Mouse (Mus musculus) CD4-positive helper T cell, adult 2 months (primary cell): Measurements from ENCODE around the gene Smap1.
"Not testable (repeated sequence)": the region's sequence is repeated elsewhere in the genome, so short reads cannot be mapped to it uniquely, and the experiment has no call there.

Source experiments
- DNase-seq: peaks from one replicate; pipeline ENCODE4 v3.0.0-alpha.2; 2012; ENCODE audit warnings: low read depth, missing footprints, low spot score

Gene Smap1

DNA sequence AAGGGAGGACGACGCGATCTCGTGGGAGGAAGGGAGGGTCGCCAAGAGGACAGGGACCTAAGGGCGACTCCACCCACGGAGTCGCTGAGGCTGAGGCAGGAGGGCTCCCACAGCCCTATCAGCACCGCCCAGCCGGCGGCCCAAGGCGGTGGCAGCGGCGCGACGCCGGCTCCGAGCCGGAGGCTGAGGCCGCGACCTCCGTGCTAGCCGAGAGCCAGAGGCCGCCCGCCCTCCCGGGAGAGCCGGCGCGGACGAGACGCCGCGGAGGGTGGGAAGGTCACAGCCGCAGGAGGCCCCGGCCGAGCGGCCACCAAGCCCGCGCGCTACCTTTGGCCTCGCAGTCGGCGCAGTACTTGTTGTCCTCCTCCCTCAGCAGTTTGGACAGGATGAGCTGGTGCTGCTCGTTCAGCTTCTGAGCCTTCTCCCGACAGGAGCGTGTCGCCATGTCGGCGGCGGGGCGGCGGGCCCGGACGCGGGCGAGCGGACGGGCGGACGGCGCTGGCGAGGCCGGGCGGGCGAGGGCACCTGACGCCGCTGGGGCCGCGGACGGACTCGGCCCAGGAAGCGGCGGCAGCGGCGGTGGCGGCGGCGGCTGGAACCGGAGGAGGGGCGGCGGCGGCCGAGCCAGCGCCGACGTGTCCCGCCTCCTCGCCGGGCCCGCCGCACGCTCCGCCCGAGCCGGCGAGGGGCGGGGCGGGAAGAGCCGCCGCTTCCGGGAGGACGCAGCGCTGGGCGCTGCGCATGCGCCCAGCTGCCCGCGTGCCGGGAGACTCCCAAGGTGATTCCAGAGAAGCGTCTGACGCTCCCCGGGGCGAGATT lies at the start of gene Smap1:
Gene Smap1, minus strand, starts transcription at position 607 of the 819 bp plus-strand sequence.
- DNase-seq, result peak; percentile 88

DNA sequence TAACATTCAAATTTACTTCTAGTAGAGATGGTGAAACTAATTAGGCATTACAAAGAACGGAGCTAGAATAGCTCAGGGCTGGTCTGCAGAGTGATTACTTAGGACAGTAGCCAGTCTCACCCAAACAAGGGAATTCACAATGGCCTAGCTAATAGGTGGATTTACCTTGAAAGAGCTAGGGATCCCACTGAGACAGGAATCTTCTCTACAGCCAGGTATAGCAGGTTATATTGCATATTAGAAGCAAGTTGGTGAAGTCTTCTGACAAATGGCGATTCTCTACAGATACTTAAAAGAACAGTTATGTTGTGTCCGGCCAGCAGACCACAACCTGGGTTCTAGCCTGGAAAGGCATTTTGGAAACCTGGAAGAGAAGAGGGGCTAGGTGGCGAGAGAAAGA lies 49.0 kb upstream of the Smap1 start:
- DNase-seq, result not testable (repeated sequence)

DNA sequence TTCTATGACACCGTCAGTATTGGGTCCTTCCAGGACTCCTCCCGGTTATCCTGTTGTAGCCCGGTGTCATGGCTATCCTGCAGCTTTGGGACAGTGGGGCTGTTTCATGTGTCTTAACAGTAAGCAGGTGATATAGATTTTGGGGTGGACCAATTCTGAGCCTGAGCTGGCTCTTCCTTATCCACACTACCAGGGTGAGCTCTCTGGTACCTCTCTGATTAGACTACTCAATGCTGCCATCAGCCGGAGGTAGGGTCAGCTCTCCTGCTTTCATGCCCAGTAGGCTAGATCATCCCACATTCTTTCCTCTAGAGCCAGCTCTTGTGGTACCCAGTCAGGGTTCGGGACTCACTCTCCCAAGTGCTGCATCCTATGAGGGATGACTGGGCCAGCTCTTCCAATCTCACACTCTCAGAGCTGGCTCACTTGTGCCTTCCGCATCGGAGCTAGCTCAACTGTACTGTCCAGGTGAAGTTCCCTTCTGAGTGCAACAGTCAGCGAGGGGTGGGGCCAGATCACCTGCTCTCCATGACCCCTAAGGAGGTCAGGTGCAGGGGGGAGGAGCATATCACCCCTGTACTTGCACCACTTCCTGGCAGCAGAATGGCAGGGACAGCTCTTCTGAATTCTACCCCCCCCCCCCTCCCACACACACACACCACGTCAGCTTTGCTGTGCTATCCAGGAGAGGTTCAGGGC lies 46.1 kb upstream of the Smap1 start:
- no peak for DNase-seq

DNA sequence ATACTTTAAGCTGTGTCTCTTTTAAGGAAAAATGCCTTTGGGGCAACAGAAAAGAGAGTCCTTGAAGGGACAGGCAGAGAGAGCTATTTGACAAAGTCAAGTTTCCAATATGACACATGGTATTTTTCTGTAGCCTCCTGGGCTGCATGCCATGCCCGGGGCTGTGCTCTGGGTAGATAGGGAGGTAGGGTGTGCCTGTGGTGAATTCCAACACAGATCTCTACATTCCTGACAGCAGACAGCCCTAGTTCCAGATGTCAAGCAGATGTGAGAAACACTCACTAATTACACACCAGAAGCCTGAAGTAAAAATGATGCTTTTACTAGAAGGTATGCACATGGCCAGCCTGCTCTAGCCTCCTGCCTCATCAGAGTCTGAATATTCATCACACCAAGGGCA lies 44.1 kb upstream of the Smap1 start:
- no peak for DNase-seq

DNA sequence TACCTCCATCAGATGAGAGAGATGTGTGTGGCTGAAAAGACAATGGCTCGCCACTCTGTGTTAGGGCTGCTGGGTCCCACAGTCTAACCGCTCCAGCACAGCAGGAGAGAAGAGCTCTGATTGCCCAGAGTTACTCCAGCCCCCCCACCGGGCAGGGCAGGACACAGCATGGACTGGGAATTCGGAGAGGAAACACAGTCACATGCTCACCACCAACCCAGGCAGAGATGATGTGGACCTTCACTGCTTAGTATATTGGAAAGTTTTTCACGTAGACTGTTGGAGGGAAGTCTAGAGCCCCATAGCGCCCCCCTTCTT lies 37.3 kb upstream of the Smap1 start:
- no peak for DNase-seq

DNA sequence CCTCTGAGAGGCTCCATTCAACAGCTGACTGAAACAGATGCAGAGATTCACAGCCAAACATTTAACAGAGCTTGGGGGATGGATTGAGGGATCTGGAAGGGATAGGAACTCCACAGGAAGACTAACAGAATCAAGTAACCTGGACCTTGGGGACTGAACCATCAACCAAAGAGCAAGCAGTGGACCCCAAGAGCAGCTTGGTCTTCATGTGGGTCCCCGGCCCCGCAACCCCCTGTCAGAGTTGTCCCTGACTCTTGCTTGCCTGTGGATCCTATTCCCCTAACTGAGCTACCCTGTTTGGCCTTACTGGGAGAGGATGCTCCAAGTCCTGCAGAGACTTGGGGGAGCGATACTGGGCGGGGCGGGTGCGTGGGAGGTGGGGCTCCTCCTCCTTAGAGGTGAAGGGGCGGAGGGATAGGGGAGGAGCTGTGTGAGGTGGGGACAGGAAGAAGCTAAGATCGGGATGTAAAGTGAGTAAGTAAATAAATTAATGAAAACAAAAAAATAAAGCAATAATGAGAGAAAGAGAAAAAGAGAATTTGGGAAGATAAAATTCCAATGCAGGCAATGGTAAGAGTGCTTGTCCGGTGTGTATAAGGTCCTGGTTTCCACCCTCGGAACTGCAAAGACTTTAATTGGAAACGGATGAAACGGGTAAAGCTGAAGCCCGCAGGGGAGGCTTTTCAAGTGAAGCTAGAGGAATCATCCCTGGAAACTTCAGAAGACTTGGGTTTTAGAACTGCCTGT lies 36.7 kb upstream of the Smap1 start:
- peak; percentile 47 for DNase-seq

DNA sequence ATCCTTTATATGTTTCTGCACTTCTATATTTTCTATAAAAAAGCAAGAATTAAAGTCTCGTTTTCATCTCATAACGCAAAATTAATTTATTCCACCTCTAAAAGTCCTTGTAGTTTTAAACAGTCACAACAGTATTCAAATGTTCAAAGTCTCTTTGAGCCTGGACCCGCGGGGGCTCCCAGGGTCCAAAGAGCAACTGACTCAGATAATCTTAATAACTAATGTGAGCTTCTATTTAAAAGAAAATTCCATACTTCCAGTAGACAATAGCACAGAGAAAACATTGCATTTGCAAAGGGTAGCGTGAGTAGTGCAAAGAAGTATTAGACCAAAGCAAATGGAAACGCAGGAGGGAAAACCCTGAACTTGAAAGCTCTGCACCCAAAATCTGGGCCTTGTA lies 36.0 kb upstream of the Smap1 start:
- no peak for DNase-seq

DNA sequence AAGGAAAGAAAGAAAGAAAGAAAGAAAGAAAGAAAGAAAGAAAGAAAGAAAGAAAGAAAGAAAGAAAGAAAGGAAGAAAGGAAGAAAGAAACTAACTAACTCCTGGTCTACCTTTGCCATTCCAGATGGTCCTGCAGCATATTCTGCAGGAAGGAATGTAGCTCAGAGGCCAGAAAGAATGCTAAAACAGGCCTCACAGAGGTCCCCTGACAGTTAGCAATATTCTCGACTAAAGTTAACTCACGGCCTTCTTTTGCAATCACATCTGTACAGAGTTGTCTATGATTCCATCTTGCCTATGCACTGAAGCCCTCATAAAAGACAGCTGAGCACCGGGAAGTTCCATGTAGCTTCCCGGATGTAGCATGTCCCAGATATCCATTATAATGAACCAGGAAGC lies 33.4 kb upstream of the Smap1 start:
- DNase-seq, result no peak

DNA sequence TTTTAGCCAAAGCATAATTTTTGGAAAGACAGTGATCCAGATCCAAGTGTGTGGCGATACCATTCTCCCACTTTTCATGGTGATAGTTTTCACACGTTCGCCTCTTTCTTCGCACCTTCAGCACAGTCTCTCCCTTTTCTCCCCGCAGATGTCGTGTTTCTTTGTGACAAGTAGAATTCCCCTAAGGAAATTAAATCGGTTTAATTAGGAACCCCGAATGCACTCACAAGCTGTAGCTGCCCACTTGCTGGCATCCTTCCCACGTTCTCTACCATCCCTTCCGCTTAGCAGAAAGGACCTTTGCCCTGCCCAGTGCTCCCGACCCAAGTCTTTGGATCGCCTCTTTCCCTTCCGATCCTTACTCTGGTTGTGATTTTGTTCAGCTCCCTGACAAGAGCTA lies 31.8 kb upstream of the Smap1 start:
- DNase-seq, result no peak

DNA sequence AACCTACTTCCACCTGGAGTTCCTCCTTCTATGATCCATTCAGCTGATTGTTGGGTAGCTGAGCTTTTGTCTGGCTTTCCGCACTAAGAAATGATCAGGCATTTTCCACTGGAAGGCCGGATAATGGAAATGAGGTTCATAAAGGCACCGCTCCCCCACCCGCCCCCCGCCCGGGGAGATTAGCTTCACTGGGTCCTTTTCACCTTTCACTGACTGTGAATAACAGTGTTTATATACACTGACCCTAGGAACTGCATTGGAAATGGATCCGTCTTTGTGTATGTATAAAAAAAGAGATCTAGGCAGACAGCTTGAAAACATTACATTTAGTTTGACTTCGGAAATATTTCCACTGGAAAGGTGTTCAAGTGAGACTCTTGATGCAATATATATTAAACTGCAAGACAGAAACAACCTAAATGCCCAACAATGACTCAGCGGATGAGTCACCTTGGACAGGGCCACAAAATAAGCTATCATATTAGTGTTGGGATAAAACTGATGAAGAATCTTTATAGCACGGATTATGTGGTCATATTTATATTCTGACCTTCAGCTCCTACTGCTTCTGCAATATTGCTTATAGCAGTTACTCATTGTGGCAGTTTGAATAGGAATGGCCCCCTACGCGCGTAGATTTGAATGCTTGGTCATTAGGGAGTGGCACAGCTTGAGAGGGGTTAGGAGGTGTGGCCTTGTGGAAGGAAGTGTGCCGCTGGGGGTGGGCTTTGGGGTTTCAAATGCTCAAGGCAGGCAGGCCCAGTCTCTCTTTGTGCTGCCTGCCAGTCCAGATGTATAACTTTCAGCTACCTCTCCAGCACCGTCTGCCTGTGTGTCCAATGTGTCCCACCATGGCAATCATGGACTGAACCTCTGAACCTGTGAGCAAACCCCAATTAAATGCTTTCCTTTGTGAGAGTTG lies 26.9 kb upstream of the Smap1 start:
- no peak for DNase-seq

DNA sequence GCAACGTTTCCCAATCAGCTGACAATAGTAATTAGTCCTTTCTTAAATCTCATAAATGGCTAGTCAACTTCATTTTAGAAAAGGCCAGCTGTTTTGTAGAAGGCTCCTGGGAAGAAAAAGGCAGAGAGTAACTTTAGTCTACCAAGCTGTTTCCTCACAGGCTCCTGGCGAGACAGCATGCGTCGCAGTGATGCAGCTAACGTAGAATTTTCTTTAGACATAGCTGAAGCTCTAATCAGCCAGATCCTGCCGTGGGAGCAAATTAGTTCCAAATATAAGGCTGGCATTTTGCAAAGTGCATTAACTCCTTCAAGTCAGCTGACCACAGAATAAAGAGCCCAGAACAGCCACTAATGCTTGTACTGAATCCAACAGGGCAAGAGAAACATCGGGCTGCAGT lies 26.2 kb upstream of the Smap1 start:
- no peak for DNase-seq

DNA sequence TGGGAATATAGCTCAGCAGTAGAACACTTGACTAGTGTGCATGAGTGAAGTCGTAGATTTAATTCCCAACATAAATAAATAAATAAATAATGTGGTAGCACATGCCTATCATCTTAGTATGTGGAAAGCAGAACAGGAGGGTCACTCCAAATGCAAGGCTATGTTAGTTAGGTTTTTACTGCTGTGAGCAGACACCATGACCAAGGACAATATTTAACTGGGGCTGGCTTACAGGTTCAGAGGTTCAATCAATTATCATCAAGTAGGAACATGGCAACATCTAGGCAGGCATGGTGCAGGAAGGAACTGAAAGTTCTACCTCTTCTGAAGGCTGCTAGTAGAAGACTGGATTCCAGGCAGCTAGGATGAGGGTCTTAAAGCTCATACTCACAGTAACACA lies 22.0 kb upstream of the Smap1 start:
- DNase-seq, result no peak

DNA sequence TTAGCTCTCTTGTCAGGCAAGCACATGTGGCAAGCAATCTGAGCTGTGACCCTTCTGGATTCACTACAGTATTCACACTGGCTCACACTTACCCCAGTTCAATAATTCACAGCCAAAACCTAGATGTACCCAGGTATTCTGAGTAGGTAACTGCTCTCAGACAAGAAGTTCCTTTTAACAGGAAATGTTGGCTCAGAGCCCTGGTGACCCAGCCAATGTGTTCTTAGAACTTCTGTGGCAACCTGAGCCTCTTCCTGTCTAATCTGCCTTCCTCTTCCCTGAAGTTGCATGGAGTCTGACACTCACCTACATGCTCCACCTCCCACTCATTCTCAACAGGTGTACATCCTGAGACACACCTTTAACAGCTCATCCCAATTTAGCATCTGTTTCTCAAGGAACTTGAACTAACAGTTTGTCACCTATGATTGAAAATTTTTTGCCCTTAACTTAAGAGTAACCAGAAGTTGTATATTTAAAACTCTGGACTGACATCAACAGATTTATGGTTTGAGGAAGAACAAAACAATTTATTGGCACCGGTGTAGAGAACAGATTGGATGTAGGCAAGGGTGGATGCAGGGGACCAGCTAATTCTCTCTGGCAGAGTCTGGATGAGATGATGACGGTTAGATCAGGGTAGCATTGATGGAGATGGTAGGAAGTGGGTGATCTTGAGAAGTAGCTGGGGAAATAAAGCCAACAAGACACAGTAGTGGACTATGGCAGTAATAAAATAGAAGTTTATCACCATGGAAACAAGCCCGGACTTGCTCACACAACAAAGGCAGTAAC lies 21.2 kb upstream of the Smap1 start:
- DNase-seq, result no peak

DNA sequence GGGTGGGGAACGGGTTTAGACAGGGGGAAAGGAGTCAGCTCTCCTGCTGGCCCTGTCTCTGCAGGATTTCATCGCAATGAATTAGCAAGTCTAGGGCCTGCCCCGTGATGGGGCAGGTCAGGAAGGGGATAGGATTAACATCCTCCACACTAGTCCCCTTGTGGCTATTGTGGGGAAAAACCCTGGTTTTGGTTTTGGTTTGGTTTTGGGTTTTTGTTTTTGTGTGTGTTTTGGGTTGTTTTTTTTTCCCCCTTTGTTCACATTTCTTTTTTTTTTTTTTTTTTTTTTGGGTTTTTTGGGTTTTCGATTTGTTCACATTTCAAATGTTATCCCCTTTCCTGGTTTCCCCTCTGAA lies 13.3 kb upstream of the Smap1 start:
- DNase-seq, result peak; percentile 38

DNA sequence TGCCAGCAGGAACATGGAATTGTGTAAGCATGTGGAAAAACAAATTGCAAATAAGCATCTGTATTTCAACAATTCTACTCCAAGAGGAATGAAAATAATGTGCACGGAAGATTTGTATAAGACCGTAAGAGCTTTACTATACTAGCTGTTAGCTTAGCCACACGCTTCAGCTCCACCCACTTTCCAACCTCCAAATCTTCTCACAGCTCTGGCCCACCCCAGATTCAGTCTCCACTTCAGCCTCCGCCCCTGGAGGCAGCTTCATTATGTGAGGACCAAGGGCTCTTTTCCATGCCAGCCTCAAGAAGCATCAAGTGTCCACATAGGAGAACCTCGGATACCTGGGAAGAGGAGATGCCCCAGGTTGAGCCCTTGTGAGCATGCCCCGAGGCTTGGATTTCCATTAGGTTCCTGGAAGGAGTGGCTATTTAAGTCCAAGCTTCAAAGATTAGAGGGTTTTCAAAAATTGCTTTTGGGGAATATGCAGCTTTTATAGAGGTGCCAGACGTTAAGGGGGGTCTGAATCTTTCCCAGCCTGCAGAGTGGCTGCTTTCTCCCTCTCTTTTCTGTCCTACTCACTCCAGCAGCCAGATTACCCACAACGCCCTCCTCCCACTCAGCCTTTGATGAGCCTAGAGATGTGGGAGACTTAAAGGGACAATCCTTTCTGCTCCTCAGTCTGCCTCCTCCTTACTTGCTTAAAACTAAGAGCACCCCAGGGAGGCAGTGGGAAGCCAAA lies 12.7 kb upstream of the Smap1 start:
- DNase-seq, result no peak

DNA sequence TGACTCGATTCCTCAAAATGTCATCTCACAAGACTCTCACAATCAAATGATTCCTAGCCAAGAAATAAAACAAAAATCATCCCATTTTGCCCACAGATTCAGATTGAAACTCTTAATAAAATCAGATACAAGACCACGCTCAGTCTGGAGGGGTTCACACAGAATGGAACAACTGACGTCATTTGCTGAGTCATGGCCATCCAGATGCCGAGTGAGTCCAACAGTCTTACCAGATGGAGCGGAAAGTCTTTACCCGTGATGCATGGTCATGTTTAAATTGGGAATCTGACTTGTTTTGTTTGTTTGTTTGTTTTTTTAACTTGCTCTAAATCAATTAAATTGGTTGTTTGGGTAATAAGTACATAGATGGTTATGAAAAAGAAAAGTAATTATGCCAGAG lies 7.3 kb upstream of the Smap1 start:
- DNase-seq, result peak; percentile 31

DNA sequence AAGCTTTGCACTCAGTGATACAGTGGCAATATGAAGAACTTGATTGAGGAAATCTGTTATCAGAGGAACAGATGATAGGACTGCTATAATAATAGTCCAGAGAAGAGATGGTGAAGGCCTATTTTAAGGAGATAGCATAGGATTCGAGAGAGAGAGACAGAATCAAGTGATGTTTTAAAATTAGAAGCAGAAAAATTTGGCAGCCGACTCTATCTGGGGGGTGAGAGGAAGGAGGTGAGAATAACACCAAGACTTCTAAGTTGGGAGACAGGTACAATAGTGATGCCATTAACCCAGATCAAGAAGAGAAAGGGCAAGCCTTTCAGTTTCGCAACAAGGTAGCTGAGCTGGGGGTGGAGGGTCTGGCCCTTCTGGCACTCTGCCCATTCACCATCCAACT lies 6.3 kb upstream of the Smap1 start:
- DNase-seq, result no peak

DNA sequence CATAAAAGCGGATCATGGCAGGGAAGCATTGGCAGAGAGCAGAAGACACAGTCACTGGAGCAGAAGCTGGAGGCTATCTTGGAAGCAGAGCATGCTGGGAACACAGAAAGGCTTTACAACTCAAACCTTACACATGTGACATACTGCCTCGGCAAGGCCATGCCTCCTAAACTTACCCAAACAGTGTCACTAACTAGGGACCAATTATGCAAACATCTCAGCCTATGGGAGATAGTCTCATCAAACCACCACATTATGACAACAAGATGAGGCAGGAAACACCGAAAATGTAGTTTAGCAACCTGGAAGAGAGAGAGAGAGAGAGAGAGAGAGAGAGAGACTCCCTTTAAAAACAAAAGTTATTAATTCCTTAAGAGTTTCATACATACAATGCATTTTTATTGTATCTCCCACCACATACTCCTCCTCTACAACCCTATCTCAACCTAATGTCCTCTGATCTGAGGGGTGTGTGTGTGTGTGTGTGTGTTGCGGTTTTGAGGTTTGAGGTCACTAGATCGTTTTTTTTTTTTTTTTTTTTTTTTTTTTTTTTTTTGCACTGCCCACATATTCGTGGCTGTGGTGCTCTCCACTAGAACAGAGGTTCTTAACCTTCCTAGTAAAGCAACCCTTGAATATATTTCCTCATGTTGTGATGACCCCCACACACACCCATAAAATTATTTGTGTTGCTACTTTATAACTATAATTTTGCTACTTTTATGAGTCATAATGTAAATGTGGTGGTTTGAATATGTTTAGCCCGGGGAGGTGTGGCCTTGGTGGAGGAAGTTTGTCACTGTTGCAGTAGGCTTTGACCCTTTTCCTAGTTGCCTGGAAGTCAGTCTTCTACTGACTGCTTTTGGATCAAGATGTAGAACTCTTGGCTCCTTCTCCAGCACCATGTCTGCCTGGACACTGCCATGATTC lies 1.9 kb upstream of the Smap1 start:
- peak; percentile 67 for DNase-seq

DNA sequence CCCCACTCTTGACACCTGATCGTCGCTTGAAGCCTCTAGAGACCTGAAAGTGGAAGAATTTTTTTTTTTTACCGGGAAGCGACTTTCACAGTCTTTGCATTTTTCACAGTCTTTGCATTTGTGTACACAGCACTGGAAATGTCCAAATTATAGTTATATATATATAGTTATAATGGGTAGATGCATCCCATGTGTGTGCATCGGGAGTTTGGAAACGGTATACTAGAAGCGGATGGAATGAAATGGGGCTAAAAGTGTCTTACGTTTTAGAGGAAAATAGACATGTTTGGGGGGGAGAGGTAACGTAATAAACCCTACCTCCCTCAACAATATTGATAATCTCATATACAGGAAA lies 390 bp upstream of the Smap1 start:
- DNase-seq, result no peak
